Mouse (Mus musculus): Measurements from ENCODE around the gene Ppcdc.
"Not testable (repeated sequence)": the region's sequence is repeated elsewhere in the genome, so short reads cannot be mapped to it uniquely, and the experiment has no call there.

The Ppcdc gene

GRCm38 (mm10) chr9:57428391-57428790, 11.5 kb downstream of the Ppcdc start:
- DNase-seq (ENCODE audit: low spot score), result no peak

DNA sequence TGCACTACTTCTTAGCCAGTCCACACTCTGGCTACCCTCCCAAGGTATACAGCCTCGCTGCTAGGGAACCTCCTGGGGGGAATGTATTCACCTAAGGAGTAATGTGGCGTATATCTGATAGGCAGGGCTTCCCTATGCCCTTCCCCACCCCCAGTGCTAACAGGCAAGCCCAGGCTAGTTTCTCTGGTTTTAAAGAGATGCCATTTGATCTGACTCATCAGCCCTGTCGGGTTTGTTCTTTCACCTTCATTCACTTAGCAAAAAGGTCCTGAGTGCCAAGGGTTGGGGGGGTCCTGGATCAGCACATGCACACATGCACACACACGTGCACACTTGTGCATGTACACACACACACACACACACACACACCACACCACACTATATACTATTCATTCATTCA, 12.0 kb downstream of the Ppcdc start:
- DNase-seq (ENCODE audit: low spot score), result no peak

DNA sequence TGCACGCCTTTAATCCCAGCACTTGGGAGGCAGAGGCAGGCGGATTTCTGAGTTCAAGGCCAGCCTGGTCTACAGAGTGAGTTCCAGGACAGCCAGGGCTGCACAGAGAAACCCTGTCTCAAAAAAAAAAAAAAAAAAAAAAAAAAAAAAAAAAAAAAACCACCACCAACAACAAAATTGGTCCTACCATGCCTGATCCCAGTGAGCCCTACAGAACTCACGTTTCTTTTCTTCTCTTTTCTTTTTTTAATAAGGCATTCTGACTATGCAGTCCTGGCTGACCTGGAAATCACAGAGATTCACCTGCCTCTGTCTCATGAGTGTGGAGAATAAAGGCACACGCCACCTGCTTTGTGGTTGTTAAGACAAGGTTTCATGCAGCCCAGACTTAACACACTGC, 12.8 kb downstream of the Ppcdc start:
- DNase-seq (ENCODE audit: low spot score), result not testable (repeated sequence)

- DNase-seq (ENCODE audit: low spot score), result no peak
These were observed 14.8 kb downstream of the Ppcdc start for GRCm38 (mm10) chr9:57425116-57425515.

GRCm38 (mm10) chr9:57424066-57424465, 15.9 kb downstream of the Ppcdc start:
- DNase-seq (ENCODE audit: low spot score), result no peak

DNA sequence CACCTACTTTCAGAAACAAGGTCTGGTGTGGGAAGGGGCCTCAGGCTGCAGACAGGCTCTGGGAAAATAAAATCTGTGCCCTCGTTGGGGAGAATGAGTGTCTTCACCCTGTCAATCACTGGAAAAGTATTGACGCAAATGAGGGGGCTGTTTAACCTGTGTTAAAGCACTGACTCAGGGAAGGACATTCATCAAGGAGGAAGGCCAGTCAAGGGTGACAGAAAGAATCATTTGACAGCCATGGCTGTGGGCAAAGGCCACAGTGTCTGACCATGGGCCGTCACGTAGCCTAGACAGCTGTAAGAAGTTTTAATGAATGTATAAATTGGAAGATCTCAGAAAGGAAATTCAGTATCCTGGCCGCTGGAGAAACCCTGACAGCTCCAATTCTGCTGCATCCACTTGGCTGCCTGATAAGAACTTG, 18.2 kb downstream of the Ppcdc start:
- DNase-seq (ENCODE audit: low spot score), result no peak

DNA sequence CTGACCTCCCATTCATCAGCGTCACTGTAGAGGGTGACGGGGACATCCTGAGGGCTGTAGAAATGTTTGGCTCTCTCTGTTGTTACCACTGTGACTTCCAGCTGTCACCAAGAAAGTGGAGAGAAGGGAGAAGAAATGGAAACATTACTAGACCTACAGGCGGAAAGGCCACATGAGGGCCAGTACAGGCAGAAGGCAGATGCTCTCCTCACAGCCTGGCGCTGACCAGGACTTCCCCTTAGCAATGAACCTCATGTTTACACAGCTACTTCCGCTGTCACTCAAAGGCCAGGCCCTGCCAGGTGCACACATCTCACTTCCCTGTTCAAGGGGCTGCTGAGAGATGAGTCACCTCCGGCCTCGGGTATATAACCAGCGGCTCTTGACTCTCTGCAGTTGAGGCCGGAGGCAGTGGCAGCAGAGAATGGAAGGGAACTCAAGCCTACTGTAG, 18.8 kb downstream of the Ppcdc start:
- DNase-seq (ENCODE audit: low spot score), result no peak

GRCm38 (mm10) chr9:57420321-57421120, 19.4 kb downstream of the Ppcdc start:
- DNase-seq (ENCODE audit: low spot score), result no peak

DNA sequence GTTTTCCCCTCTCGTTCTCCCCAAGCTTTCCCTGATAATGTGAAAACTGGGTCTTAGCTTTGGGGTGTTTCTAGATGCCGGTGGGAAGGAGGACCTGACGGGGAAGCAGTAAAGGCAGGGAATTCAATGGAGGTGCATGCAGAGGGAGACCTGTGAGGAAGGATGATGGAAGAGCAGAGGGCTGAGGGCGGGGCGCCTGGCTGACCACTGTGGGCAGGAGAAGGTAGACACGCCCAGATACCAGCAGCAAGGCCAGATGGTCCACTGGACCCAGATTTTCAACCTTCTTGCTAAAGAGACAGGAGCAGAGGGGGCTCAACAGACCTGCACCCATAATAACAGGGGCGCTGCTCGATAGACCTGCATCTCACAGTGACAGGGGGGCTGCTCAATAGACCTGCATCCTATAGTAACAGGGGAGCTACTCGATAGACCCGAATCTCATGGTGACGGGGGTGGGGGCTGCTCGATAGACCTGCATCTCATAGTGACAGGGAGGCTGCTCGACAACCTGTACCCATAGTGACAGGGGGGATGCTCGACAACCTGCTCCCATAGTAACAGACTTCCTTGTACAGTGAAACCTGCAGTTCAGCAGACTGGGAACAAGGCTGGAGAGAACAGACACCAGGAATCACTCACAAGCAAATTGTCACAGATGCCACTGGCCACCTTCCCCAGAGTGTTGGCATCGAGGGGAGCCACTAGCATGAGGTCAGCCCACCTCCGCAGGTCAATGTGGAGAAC, 20.2 kb downstream of the Ppcdc start:
- DNase-seq (ENCODE audit: low spot score), result no peak

DNA sequence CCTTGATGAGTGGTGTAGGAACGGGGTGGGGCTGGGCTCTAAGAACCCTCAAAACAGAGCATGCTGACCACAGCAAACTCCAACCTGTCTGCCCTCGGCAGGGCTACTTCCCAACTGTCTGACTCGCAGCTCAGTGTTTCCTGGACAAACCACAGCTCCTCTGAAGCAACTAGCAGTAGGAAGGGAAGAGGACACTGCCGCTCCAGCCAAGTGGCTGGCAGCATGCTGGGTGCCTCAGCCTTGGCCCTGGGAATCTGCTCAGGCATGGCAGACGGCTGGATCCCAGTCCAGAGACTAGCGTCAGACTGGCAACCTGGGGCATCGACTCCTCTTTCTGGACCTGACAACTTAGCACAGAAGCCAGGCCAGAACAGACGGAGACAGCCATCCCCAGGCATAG, 22.6 kb downstream of the Ppcdc start:
- no peak for DNase-seq (ENCODE audit: low spot score)

GRCm38 (mm10) chr9:57407120-57407905, 32.6 kb downstream of the Ppcdc start:
- no peak for DNase-seq (ENCODE audit: low spot score)

- no peak for DNase-seq (ENCODE audit: low spot score)
These were observed 33.5 kb downstream of the Ppcdc start for GRCm38 (mm10) chr9:57406395-57406794.

DNA sequence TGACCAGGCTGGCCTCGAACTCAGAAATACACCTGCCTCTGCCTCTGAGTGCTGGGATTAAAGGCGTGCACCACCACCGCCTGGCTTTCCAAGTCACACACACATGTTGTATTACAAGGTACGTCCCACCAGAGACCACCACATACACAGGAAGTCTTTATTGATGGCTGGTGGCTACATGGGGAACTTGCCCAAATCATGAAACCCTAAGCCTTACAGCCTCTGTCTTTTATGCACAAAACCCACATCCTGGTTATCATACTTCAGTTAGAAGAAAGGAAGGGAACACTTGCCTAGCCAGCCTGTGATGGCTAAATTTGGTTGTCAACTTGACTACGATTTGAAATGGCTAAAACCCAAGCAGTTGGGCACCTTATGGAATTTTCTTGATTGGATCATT, 35.9 kb downstream of the Ppcdc start:
- DNase-seq (ENCODE audit: low spot score), result no peak

DNA sequence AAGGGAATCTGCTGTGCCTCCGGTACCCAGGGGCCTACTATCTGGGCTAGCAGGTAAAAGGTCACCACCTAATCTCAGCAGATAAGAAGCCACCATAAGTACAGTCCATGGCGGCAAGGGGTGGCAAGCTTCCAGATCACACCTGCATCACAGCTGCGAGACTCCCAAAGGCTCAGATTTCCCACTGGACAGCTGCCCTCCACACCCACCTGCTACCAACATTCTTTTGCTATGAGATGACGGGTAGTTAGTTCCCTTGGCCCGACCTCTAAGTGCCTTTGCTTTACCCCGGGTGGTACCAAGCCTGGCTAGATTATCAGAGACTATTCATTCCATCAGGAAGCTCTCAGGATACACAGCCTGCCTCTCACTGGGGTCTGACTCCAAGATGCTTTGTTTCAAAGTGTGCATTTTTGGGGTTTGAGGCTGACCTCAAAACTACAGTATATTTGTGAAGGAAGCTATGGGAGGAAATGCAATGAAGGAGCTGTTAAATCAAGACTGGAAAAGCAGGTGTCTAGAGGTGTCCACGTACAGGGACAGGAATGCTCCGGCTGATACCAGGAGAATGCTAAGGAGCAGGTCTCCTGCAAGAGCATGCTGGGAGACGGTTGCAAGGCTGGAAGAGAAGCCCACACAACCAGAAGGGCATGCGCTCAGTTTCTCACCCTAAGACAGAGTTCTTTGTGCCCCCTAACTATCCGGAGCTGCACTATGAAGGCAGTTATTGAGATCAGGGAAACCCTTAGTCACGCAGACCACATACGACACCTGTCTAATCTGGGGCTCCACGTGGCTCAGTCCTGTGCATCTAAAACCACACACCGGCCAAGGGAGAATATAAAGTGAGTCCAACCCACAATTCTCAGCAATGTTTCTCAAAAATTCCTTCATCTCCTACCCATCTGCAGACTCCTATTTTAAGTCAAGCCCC, 37.3 kb downstream of the Ppcdc start:
- DNase-seq (ENCODE audit: low spot score), result no peak

DNA sequence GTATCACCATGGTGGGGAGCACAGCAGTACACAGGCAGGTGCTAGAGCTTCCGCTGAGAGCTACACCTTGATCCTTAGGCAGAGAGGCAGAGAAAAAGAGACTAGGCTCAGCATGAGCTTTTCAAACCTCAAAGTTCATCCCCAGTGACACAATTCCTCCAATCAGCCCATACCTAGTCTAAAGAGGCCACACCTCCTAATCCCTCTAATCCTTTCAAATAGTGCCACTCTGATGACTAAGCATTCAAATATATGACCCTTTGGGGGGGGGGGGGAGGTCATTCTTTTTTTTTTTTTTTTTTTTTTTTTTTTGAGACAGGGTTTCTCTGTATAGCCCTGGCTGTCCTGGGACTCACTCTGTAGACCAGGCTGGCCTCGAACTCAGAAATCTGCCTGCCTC, 41.2 kb downstream of the Ppcdc start:
- no peak for DNase-seq (ENCODE audit: low spot score)

GRCm38 (mm10) chr9:57392892-57393291, 47.0 kb downstream of the Ppcdc start:
- DNase-seq (ENCODE audit: low spot score), result no peak

- DNase-seq (ENCODE audit: low spot score), result no peak
These were observed 49.1 kb downstream of the Ppcdc start for GRCm38 (mm10) chr9:57390869-57391268.

DNA sequence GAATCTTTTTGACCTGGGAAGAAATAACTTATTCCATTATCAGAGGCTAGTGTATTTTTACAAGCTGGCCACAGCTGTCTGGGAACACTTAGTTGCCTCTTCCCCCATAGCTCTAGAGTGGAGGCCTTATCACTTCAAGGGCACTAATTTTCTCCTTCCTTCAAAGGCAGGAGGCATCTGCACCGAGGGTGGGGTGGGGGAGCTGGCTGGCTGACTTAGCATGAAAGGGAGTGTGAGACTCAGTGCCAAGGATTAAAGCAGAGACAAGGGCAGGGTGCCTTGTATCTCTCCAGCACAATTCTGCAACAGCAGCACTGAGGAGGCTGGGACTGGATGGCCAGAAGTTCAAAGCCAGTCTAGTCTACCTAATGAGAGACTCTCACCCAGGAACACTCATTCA, 50.8 kb downstream of the Ppcdc start:
- DNase-seq (ENCODE audit: low spot score), result no peak

GRCm38 (mm10) chr9:57386926-57387325, 53.0 kb downstream of the Ppcdc start:
- DNase-seq (ENCODE audit: low spot score), result no peak

DNA sequence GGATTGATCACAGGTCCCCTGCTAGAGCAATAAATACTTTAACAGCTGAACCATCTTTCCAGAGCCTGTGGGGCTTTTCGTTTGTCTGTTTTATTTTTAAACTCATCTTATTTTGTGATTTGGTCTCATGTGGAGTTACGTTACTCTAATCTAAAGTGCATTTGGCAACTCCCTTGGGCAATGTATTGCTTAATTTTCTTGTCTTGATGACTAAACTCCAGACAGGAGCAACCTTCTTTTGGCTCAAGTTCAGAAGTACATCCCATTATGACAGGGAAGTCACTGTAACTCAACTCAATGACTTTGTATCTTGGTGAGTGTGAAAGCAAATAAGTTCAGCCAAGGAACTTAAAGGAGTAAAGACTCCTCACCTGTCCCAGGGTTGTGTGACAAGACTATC, 55.3 kb downstream of the Ppcdc start:
- DNase-seq (ENCODE audit: low spot score), result no peak

GRCm38 (mm10) chr9:57360999-57361398, 78.9 kb downstream of the Ppcdc start:
- DNase-seq (ENCODE audit: low spot score), result no peak
